ENCODE assay signal across 9 mouse cellular contexts in genomic region chrX:164287077-164287476, GRCm38 (mm10). TPM values are rescaled to one million over a fixed set of nuclear protein-coding genes. Genes with fewer than 3 reads are reported as not detected.
DNase-seq lines count a peak whose midpoint lies in the region; ATAC-seq and TF ChIP-seq lines count a peak whose summit lies in the region.
"Had no signal": no experiment of that assay in that cellular context is flagged by ENCODE, and none has a peak within 500 bp of the region (broad histone marks: within the 10 kb centered on the region; RNA-seq: fewer than 3 reads in every experiment).

No protein-coding gene starts in this region.

- no peaks in the 10 kb centered on the region for H3K79me2 ChIP-seq in liver, adult 2 months (ENCODE audit: control insufficient read depth, insufficient read depth, low read length)

- no peaks in the 10 kb centered on the region for H3K27me3 ChIP-seq in liver, adult 2 months (ENCODE audit: control insufficient read depth, insufficient read depth, low read length)
- H3K27me3 ChIP-seq in liver, embryonic 12.5 days (replicated peaks): no peaks in the 10 kb centered on the region
- H3K27me3 ChIP-seq: liver, embryonic 15.5 days had no signal

- no peaks in the 10 kb centered on the region for H3K36me3 ChIP-seq in liver, adult 2 months (ENCODE audit: control insufficient read depth, insufficient read depth, low read length)
- H3K36me3 ChIP-seq in liver, embryonic 12.5 days: no peaks in the 10 kb centered on the region
- H3K36me3 ChIP-seq: liver, embryonic 15.5 days had no signal

- 42% methylated on average over 3 of the region's 3 CpGs for whole genome bisulfite sequencing in liver, adult 2 months
- 46% methylated on average over 3 of the region's 3 CpGs for WGBS in liver, embryonic 12.5 days (ENCODE audit: insufficient replicate concordance)

- H3K9ac ChIP-seq in liver, adult 2 months (ENCODE audit: low read depth, low read length): no peak overlapping the region
- H3K9ac ChIP-seq in liver, embryonic 12.5 days: no peak overlapping the region
- H3K9ac ChIP-seq: liver, embryonic 15.5 days had no signal

- no peak for TF ChIP-seq CTCF in liver, adult 2 months (IDR thresholded peaks at IDR 0.05; ENCODE audit: low read depth, low read length)

- ATAC-seq in frontal cortex, adult (ENCODE audit: low TSS enrichment): peak; percentile 55; the same call in 1 of the 2 replicates
- no peak for ATAC-seq in liver, embryonic 12.5 days

- no peak for TF ChIP-seq POLR2A in liver, adult 2 months (IDR thresholded peaks at IDR 0.05; ENCODE audit: extremely low read depth, insufficient read depth, low read length)

- H3K4me3 ChIP-seq in liver, adult 2 months (ENCODE audit: insufficient read depth, low read depth, low read length): no peak overlapping the region
- no peak overlapping the region for H3K4me3 ChIP-seq in liver, embryonic 12.5 days
- H3K4me3 ChIP-seq: liver, embryonic 15.5 days had no signal

- H3K27ac ChIP-seq in liver, adult 2 months (replicated peaks; ENCODE audit: insufficient read depth, low read depth, low read length): no peak overlapping the region
- no peak overlapping the region for H3K27ac ChIP-seq in liver, embryonic 12.5 days
- H3K27ac ChIP-seq: liver, embryonic 15.5 days had no signal

- DNase-seq in frontal cortex, postnatal 10 days (ENCODE audit: low spot score in 2 of 2): no peak
- DNase-seq in liver, adult 2 months (ENCODE audit: extremely low read depth, low read depth, low spot score): peak; percentile 43
- DNase-seq in R1 (ENCODE audit: low read depth, low spot score): peak; percentile 43
- peak; percentile 23 to 30 for DNase-seq in kidney, postnatal 4 days
- DNase-seq in Muller cell, postnatal 12 days (ENCODE audit: inconsistent ontology term): no peak
- no peak for DNase-seq in layer of hippocampus, postnatal 36 days

- no peak overlapping the region for H3K4me2 ChIP-seq in liver, embryonic 12.5 days
- H3K4me2 ChIP-seq: liver, embryonic 15.5 days had no signal

- H3K9me3 ChIP-seq in liver, embryonic 12.5 days (replicated peaks): no peaks in the 10 kb centered on the region
- H3K9me3 ChIP-seq: liver, embryonic 15.5 days had no signal

- no peaks in the 10 kb centered on the region for H3K4me1 ChIP-seq in liver, adult 2 months (ENCODE audit: control insufficient read depth, insufficient read depth, low read length)
- no peaks in the 10 kb centered on the region for H3K4me1 ChIP-seq in liver, embryonic 12.5 days
- H3K4me1 ChIP-seq: liver, embryonic 15.5 days had no signal

RNA-seq across cellular contexts. Expression of gene Pir, which starts 17.9 kb away (rescaled TPM):
- total RNA-seq in liver, adult 2 months (2014; rRNA removed): 17.6 and 24.6 TPM in 2 replicates
- polyA plus RNA-seq in liver, adult 2 months (2012; rRNA removed): 16.0 and 16.3 TPM in 2 replicates
- 18.8 and 19.8 TPM in 2 replicates for polyA plus RNA-seq in liver, embryonic 12.5 days (2016; fragmentation: Nextera tagmentation; extraction: Ambion mirVana)
- 1 to 10 TPM; 5.8 to 6.6 TPM for total RNA-seq in layer of hippocampus, postnatal 36 days (2021)

RNA-seq across cellular contexts. Expression of gene Bmx, which starts 29.1 kb away (rescaled TPM):
- 0.27 and 0.28 TPM in 2 replicates for total RNA-seq in liver, adult 2 months (2014; rRNA removed)
- polyA plus RNA-seq in liver, adult 2 months (2012; rRNA removed): 0.09 TPM in 1 of 2 replicates, not detected in the other
- polyA plus RNA-seq in liver, embryonic 12.5 days (2016; fragmentation: Nextera tagmentation; extraction: Ambion mirVana): 0.16 and 0.20 TPM in 2 replicates
- under 1 TPM; 0.70 to 0.81 TPM for total RNA-seq in layer of hippocampus, postnatal 36 days (2021)

Comparison
In these comparisons a context has a peak if more than half of its experiments do, and no peak if none do; other contexts are left out.
1. DNase-seq: peak in liver, adult 2 months (single experiment), R1 (single experiment) and kidney, postnatal 4 days (2 of 2); none in frontal cortex, postnatal 10 days (0 of 2), Muller cell, postnatal 12 days (single experiment) and layer of hippocampus, postnatal 36 days (0 of 2).